Mouse (Mus musculus) liver, postnatal 0 days (tissue): ENCODE results near the gene Rnase4. TPM values are rescaled to one million over a fixed set of nuclear protein-coding genes. Genes with fewer than 3 reads are reported as not detected.

ENCODE experiments used
- ATAC-seq: fragments of 200-750 bp; cut with Nextera tagmentation; 2 replicates; pipeline ENCODE4 v1.8.0; 2017; ENCODE audit warnings: mild to moderate bottlenecking, moderate library complexity
- DNase-seq: peaks from one replicate; pipeline ENCODE4 v3.0.0-alpha.2; 2016
- H3K27ac ChIP-seq: fragments of 300-500 bp; sonication (generic); 2 replicates; pipeline ENCODE4 v1.5.1; 2014; ENCODE audit warnings: antibody characterized with exemption, moderate library complexity, mild to moderate bottlenecking, low read depth
- H3K27me3 ChIP-seq: fragments of 300-500 bp; sonication (generic); 2 replicates; pipeline ENCODE4 v1.6.1; 2014; ENCODE audit warnings: low read length, control low read depth, mixed read lengths; ENCODE audit not compliant: insufficient read depth
- H3K36me3 ChIP-seq: fragments of 300-500 bp; sonication (generic); replicated peaks from 2 replicates; pipeline ENCODE4 v1.6.1; 2014; ENCODE audit warnings: mild to moderate bottlenecking, control low read depth, low read length, moderate library complexity, mixed read lengths; ENCODE audit not compliant: insufficient read depth
- H3K4me1 ChIP-seq: fragments of 300-500 bp; sonication (generic); 2 replicates; pipeline ENCODE4 v1.6.1; 2014; ENCODE audit warnings: antibody characterized with exemption, mild to moderate bottlenecking, control low read depth; ENCODE audit not compliant: insufficient read depth
- H3K4me2 ChIP-seq: fragments of 300-500 bp; sonication (generic); 2 replicates; pipeline ENCODE4 v1.6.1; 2014; ENCODE audit warnings: low read depth, mild to moderate bottlenecking, low read length, moderate library complexity, mixed read lengths
- H3K4me3 ChIP-seq: fragments of 300-500 bp; sonication (generic); 2 replicates; pipeline ENCODE4 v1.5.1; 2014; ENCODE audit warnings: low read depth, low read length
- H3K9ac ChIP-seq: fragments of 300-500 bp; sonication (generic); replicated peaks from 2 replicates; pipeline ENCODE4 v1.6.1; 2014; ENCODE audit warnings: mild to moderate bottlenecking, moderate library complexity
- H3K9me3 ChIP-seq: fragments of 300-500 bp; sonication (generic); 2 replicates; pipeline ENCODE4 v1.6.1; 2016; ENCODE audit warnings: mild to moderate bottlenecking, control low read depth, low read length, mixed read lengths
- CTCF ChIP-seq: sonication (generic); IDR thresholded peaks from 2 replicates; pipeline ENCODE4 v1.5.1; 2016; ENCODE audit warnings: antibody characterized with exemption, low read depth
- EP300 ChIP-seq: IDR thresholded peaks from 2 replicates; pipeline ENCODE4 v1.6.1; 2016; ENCODE audit warnings: antibody characterized with exemption, low read depth, mild to moderate bottlenecking
- WGBS: fragments of 180-500 bp; shearing (Covaris S2); extraction: QIAGEN DNeasy Blood & Tissue Kit; methylation state at CpG from one replicate; pipeline ENCODE4 v1.1.7; 2014; ENCODE audit not compliant: insufficient replicate concordance; 5-methylcytosine and 5-hydroxymethylcytosine counted together
- polyA plus RNA-seq: library from polyadenylated mRNA; unstranded; fragments of >200 nt; fragmentation: Nextera tagmentation; extraction: Ambion mirVana; gene quantifications from 2 replicates; pipeline ENCODE4 v1.2.1, GENCODE M21; 2015

The Rnase4 gene
- polyA plus RNA-seq, 1 experiment from 2014 or later, result 221 TPM

- no peak for DNase-seq
- no peak for TF ChIP-seq CTCF
- TF ChIP-seq EP300, result no peak
- Histone ChIP-seq H3K4me2 (peak overlapping the region; percentile 44; the same call in 1 of the 2 replicates), H3K9ac (no peak overlapping the region), H3K36me3 (no peaks in the 10 kb centered on the region), H3K4me3 (no peak overlapping the region), H3K9me3 (no peaks in the 10 kb centered on the region), H3K4me1 (peaks cover 25% of the 10 kb centered on the region), H3K27ac (peak overlapping the region; percentile 77), H3K27me3 (no peaks in the 10 kb centered on the region)
- 61% methylated on average over 4 of the region's 4 CpGs for WGBS
- no peak for ATAC-seq
These were observed 52.4 kb downstream of the Rnase4 start for GRCm38 (mm10) chr14:51143287-51143686.

DNA sequence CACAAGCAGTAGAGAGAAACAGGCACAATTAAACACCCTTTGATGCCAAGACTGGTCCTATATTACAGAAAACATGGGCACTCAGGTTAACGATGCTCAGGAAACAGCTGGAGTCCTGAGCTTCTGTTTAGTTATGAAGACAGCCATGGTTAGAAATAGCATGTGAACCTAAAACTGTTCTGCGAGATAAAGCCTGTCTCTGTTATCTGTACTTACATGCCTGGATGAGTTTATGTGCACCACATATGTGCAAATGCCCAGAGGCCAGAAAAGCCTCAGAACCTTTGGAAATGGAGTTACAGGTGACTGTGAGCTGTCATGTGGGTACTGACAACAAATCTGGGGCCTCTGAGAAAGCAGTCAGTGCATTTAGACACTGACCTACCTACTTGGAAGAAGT lies 53.1 kb downstream of the Rnase4 start:
- Histone ChIP-seq H3K4me1 (peaks cover 27% of the 10 kb centered on the region), H3K4me2 (peak overlapping the region; percentile 44), H3K27me3 (no peaks in the 10 kb centered on the region), H3K36me3 (no peaks in the 10 kb centered on the region), H3K27ac (peak overlapping the region; percentile 77), H3K9me3 (no peaks in the 10 kb centered on the region), H3K9ac (no peak overlapping the region), H3K4me3 (no peak overlapping the region)
- ATAC-seq (peak; percentile 83), DNase-seq (no peak)
- 36% methylated on average over 2 of the region's 2 CpGs for WGBS
- TF ChIP-seq EP300 (peak; percentile 94), CTCF (no peak)

GRCm38 (mm10) chr14:51144451-51144850 lies 53.6 kb downstream of the Rnase4 start:
- Histone ChIP-seq H3K4me1 (peaks cover 32% of the 10 kb centered on the region), H3K27me3 (no peaks in the 10 kb centered on the region), H3K4me2 (no peak overlapping the region), H3K9ac (no peak overlapping the region), H3K36me3 (no peaks in the 10 kb centered on the region), H3K9me3 (no peaks in the 10 kb centered on the region), H3K27ac (peak overlapping the region; percentile 77), H3K4me3 (no peak overlapping the region)
- no peak for TF ChIP-seq CTCF
- TF ChIP-seq EP300, result no peak
- DNase-seq (no peak), ATAC-seq (no peak)
- 95% methylated on average over 4 of the region's 4 CpGs for WGBS

DNA sequence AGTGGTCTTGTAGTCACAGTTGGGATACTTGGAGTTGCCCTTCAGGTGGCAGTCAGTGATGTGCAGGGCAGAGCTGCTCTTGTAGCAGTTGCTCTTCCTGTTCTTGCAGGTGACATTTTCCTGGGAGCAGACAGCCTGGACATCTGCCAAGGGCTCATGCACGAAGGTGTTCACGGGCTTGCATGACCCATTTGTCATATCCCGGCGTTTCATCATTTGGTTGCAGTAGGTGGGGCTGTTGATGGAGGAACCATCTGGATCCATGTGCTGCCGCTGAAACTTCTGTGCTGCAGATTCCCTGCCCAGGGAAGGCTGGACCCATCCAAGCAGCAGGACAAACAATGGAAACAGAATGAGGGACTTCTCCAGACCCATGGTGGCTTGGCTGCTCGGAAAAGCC lies 54.6 kb downstream of the Rnase4 start:
- DNase-seq (no peak), ATAC-seq (no peak)
- TF ChIP-seq CTCF (no peak), EP300 (no peak)
- peaks cover 43% of the 10 kb centered on the region for H3K4me1 ChIP-seq
- WGBS, result 84% methylated on average over 6 of the region's 6 CpGs
- H3K4me3 ChIP-seq, result no peak overlapping the region
- H3K36me3 ChIP-seq, result no peaks in the 10 kb centered on the region
- no peak overlapping the region for H3K9ac ChIP-seq
- H3K27ac ChIP-seq, result no peak overlapping the region
- no peaks in the 10 kb centered on the region for H3K9me3 ChIP-seq
- no peaks in the 10 kb centered on the region for H3K27me3 ChIP-seq
- no peak overlapping the region for H3K4me2 ChIP-seq

DNA sequence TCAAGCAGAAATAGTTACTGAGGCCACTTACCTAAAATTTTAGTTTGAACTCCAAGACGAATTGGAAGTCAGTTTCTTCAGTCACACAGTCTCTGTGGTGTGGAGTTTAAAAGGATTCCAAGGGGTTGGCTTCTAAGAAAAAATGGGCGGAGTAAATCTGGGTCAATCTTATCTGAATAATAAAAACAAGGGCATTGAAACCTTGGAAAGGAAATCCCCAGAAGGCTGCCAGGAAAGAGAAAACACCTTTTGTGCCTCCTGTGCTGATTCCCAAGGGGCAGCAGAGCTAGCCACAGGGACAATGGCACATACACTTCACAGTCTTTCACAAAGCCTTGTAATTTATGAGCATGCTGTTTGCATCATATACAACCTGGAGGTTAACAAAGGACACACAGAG lies 55.8 kb downstream of the Rnase4 start, which contains the start of gene Rnase1:
TSS of gene Rnase1 (minus strand) at position 101 of the 400 bp plus-strand sequence.
- DNase-seq (no peak), ATAC-seq (no peak)
- no peak within 1 kb of the TSS for H3K9ac ChIP-seq
- H3K9me3 ChIP-seq, result no peaks in the 10 kb centered on the region
- TF ChIP-seq CTCF, result no peak
- TF ChIP-seq EP300, result no peak
- peaks cover 43% of the 10 kb centered on the region for H3K4me1 ChIP-seq
- no peak within 1 kb of the TSS for H3K4me3 ChIP-seq
- no peak within 1 kb of the TSS for H3K4me2 ChIP-seq
- no peak within 1 kb of the TSS for H3K27ac ChIP-seq
- no peaks in the 10 kb centered on the region for H3K27me3 ChIP-seq
- H3K36me3 ChIP-seq, result no peaks in the 10 kb centered on the region
- WGBS, result 63% methylated on average over 2 of the region's 2 CpGs

DNA sequence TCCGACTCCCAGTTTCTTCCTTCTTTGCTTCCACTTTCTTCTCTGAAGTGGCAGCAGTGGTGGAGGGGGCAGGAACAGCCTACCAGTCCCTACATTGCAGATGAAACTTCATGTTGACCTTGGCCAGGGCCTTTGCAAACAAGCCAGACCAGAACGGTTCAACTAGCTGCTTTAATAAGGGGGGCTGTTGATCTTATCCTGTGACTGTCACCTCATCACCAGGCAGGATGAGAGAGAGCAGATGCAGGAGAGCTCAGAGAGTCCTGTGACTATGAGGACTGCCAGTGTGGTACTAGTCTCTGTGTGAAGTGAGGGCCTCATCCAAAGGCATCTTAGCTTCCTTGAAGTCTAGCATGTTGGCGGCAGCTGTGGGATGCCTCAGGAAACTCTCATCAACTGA lies 57.1 kb downstream of the Rnase4 start:
- Histone ChIP-seq H3K4me1 (peaks cover 46% of the 10 kb centered on the region), H3K27ac (no peak overlapping the region), H3K9me3 (no peaks in the 10 kb centered on the region), H3K4me3 (no peak overlapping the region), H3K27me3 (no peaks in the 10 kb centered on the region), H3K9ac (no peak overlapping the region), H3K4me2 (no peak overlapping the region), H3K36me3 (no peaks in the 10 kb centered on the region)
- no peak for ATAC-seq
- 78% methylated on average over 3 of the region's 3 CpGs for WGBS
- DNase-seq, result no peak
- TF ChIP-seq EP300 (no peak), CTCF (no peak)

DNA sequence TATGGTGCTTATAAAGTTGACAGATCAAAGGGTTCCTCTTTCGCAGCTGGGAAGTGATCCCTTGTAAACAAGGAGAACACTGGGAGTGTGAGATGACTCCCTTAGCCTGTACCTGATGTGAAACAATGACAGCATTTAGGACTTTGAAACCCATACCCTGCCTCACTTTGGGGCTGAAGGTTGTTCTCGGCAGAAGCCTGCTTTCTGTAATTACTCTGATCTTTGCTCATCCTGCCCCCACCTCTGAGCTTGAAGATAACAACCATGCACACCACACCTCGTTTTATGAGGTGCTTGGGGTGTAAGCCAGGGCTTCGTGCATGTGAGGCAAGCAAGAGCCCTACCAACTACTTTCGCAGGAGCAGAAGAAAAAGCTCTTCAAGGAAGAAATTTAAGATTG lies 58.3 kb downstream of the Rnase4 start:
- no peaks in the 10 kb centered on the region for H3K9me3 ChIP-seq
- no peaks in the 10 kb centered on the region for H3K36me3 ChIP-seq
- no peak overlapping the region for H3K4me3 ChIP-seq
- ATAC-seq (peak; percentile 35; the same call in 1 of the 2 replicates), DNase-seq (no peak)
- H3K4me2 ChIP-seq, result no peak overlapping the region
- no peak for TF ChIP-seq CTCF
- no peak for TF ChIP-seq EP300
- H3K4me1 ChIP-seq, result peaks cover 36% of the 10 kb centered on the region
- H3K9ac ChIP-seq, result no peak overlapping the region
- H3K27me3 ChIP-seq, result no peaks in the 10 kb centered on the region
- 49% methylated on average over 5 of the region's 5 CpGs for WGBS
- H3K27ac ChIP-seq, result no peak overlapping the region
